Mouse (Mus musculus) MEL (cell line): ENCODE results near the gene Kcnip1. TPM values are rescaled to one million over a fixed set of nuclear protein-coding genes. Genes with fewer than 3 reads are reported as not detected.

ENCODE experiments used
- DNase-seq: peaks from one replicate; pipeline ENCODE4 v3.0.0; 2011; ENCODE audit warnings: low read depth, low spot score
- H3K27ac ChIP-seq: 2 replicates; pipeline ENCODE4 v1.5.1; 2012; ENCODE audit warnings: low read depth, mild to moderate bottlenecking, control low read depth, low read length, moderate library complexity; ENCODE audit not compliant: control insufficient read depth
- H3K27me3 ChIP-seq, 2 experiments: fragments of 150-350 bp in 1 of 2; sonication (generic) in 1 of 2; 2 replicates each; pipeline ENCODE4 v1.6.1; 2012; ENCODE audit warnings: low read length in 2 of 2, mild to moderate bottlenecking in 2 of 2, improper control_type of control experiment in 1 of 2, moderate library complexity in 1 of 2; ENCODE audit not compliant: insufficient read depth in 2 of 2, control insufficient read depth in 1 of 2
- H3K36me3 ChIP-seq, 2 experiments: 2 replicates each; pipeline ENCODE4 v1.6.1; 2012 to 2014; ENCODE audit warnings: low read length in 2 of 2, improper control_type of control experiment in 1 of 2, inconsistent platforms in 1 of 2, mild to moderate bottlenecking in 1 of 2; ENCODE audit not compliant: insufficient read depth in 2 of 2, control insufficient read depth in 1 of 2
- H3K4me1 ChIP-seq, 2 experiments: fragments of 150-350 bp in 1 of 2; sonication (generic) in 1 of 2; 2 replicates each; pipeline ENCODE4 v1.6.1; 2012; ENCODE audit warnings: low read length in 2 of 2, improper control_type of control experiment in 1 of 2, mild to moderate bottlenecking in 1 of 2; ENCODE audit not compliant: insufficient read depth in 2 of 2, control insufficient read depth in 1 of 2
- H3K4me3 ChIP-seq, 2 experiments: fragments of 150-350 bp in 1 of 2; sonication (generic) in 1 of 2; 2 replicates each; pipeline ENCODE4 v1.5.1; 2012; ENCODE audit warnings: low read depth in 2 of 2, low read length in 2 of 2, mild to moderate bottlenecking in 2 of 2, moderate library complexity in 2 of 2, control low read depth in 1 of 2, improper control_type of control experiment in 1 of 2; ENCODE audit not compliant: control insufficient read depth in 1 of 2, insufficient read depth in 1 of 2
- H3K79me2 ChIP-seq: 2 replicates; pipeline ENCODE4 v1.6.1; 2012; ENCODE audit warnings: mild to moderate bottlenecking, low read length, moderate library complexity; ENCODE audit not compliant: control insufficient read depth, poor library complexity, insufficient read depth
- H3K9ac ChIP-seq: 2 replicates; pipeline ENCODE4 v1.6.1; 2012; ENCODE audit warnings: low read depth, mild to moderate bottlenecking, control low read depth, low read length, moderate library complexity; ENCODE audit not compliant: control insufficient read depth, poor library complexity, severe bottlenecking
- H3K9me3 ChIP-seq: fragments of 150-350 bp; sonication (generic); replicated peaks from 2 replicates; pipeline ENCODE4 v1.6.1; 2012; ENCODE audit warnings: mild to moderate bottlenecking, low read length, improper control_type of control experiment, moderate library complexity; ENCODE audit not compliant: insufficient read depth
- CHD1 ChIP-seq: IDR thresholded peaks from 2 replicates; pipeline ENCODE4 v1.6.1; 2012; ENCODE audit warnings: low read depth, mild to moderate bottlenecking, inconsistent platforms, low read length, improper control_type of control experiment
- CTCF ChIP-seq, 3 experiments: IDR thresholded peaks in 2 of 3; conservative IDR thresholded peaks in 1 of 3; 2 replicates each; pipeline ENCODE4 v1.5.1; 2011 to 2012; ENCODE audit warnings: low read length in 3 of 3, low read depth in 2 of 3, mild to moderate bottlenecking in 2 of 3, improper control_type of control experiment in 1 of 3, inconsistent platforms in 1 of 3, mixed read lengths in 1 of 3, moderate library complexity in 1 of 3; ENCODE audit not compliant: control insufficient read depth in 1 of 3, insufficient read depth in 1 of 3, poor library complexity in 1 of 3, severe bottlenecking in 1 of 3
- E2F4 ChIP-seq: IDR thresholded peaks from 2 replicates; pipeline ENCODE4 v1.6.1; 2011; ENCODE audit warnings: low read depth, low read length, improper control_type of control experiment, borderline replicate concordance
- ELF1 ChIP-seq: IDR thresholded peaks from 2 replicates; pipeline ENCODE4 v1.6.1; 2014; ENCODE audit warnings: low read depth, mild to moderate bottlenecking, inconsistent platforms, low read length, improper control_type of control experiment, moderate library complexity
- EP300 ChIP-seq, 2 experiments: IDR thresholded peaks; 2 replicates each; pipeline ENCODE4 v1.6.1; 2011; ENCODE audit warnings: improper control_type of control experiment in 2 of 2, low read length in 2 of 2, low read depth in 1 of 2, mild to moderate bottlenecking in 1 of 2
- MAFK ChIP-seq: IDR thresholded peaks from 2 replicates; pipeline ENCODE4 v1.6.1; 2011; ENCODE audit warnings: low read depth, mild to moderate bottlenecking, low read length, improper control_type of control experiment, borderline replicate concordance
- MEF2A ChIP-seq: IDR thresholded peaks from 2 replicates; pipeline ENCODE4 v1.6.1; 2014; ENCODE audit warnings: low read depth, mild to moderate bottlenecking, inconsistent platforms, low read length, improper control_type of control experiment; ENCODE audit not compliant: poor library complexity, insufficient replicate concordance, severe bottlenecking; ENCODE audit errors: extremely low read depth
- MXI1 ChIP-seq: IDR thresholded peaks from 2 replicates; pipeline ENCODE4 v1.6.1; 2011; ENCODE audit warnings: mild to moderate bottlenecking, low read depth, low read length, improper control_type of control experiment
- MYC ChIP-seq: IDR thresholded peaks from 2 replicates; pipeline ENCODE4 v1.6.1; 2011; ENCODE audit warnings: low read depth, mild to moderate bottlenecking, low read length, improper control_type of control experiment, moderate library complexity
- NELFE ChIP-seq: IDR thresholded peaks from 2 replicates; pipeline ENCODE4 v1.6.1; 2011; ENCODE audit warnings: low read depth, low read length, improper control_type of control experiment
- POLR2AphosphoS5 ChIP-seq: IDR thresholded peaks from 2 replicates; pipeline ENCODE4 v1.6.1; 2012; ENCODE audit warnings: low read depth, borderline replicate concordance, mild to moderate bottlenecking, inconsistent platforms, low read length, moderate library complexity, mixed read lengths
- ZKSCAN1 ChIP-seq: IDR thresholded peaks from 2 replicates; pipeline ENCODE4 v1.6.1; 2012; ENCODE audit warnings: low read depth, mild to moderate bottlenecking, inconsistent platforms, low read length, improper control_type of control experiment, moderate library complexity
- ZNF384 ChIP-seq: IDR thresholded peaks from 2 replicates; pipeline ENCODE4 v1.6.1; 2012; ENCODE audit warnings: low read depth, mild to moderate bottlenecking, inconsistent platforms, low read length, improper control_type of control experiment
- polyA plus RNA-seq, 2 experiments: library from polyadenylated mRNA; stranded (reverse) in 1 of 2; unstranded in 1 of 2; fragments of >175 nt in 1 of 2; fragments of >200 nt in 1 of 2; gene quantifications; 2 replicates each; pipeline versions ENCODE4 v1.2.1 to v1.2.4; 2012; ENCODE audit warnings: low replicate concordance in 2 of 2, low read depth in 1 of 2; ENCODE audit not compliant: insufficient read length in 2 of 2, insufficient read depth in 1 of 2, missing spikeins in 1 of 2
- total RNA-seq: library from RNA; depleted of rRNA; stranded (reverse); fragments of 300-350 nt; gene quantifications from 2 replicates; pipeline ENCODE4 v1.2.3, GENCODE M21; 2012

The Kcnip1 gene
- total and polyA plus RNA-seq, 3 experiments, result 0.04 to 0.06 TPM; not detected in 1

DNA sequence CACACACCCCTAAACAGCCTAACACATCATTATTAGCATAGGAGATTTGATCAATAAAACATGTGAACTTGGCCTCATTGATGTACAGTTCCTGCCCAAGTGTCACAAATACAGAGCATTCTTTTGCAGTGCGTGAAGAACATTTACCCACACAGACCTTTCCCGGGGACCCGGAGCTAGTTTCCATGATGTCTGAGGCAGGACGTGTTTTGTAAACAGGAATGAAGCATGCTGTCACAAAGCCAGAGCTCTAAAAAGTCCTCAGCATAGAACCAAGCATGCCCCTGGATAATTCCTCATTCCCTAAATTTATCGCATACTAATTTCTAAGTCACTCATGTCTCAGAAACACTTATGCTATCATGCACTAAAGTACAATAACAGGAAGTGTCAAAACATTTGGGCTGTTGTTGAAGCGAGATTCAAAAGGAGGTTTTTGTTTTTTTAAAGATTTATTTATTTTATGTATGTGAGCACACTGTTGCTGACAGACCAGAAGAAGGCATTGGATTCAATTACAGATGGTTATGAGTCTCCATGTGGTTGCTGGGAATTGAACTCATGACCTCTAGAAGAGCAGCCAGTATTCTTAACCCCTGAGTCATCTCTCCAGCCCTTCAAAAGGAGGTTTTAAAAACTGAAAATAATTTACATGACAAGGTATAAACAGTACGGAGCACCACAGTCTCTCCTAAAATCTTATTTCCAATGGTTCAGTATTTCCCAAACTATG, 336.9 kb downstream of the Kcnip1 start:
- Histone ChIP-seq H3K9me3 (no peaks in the 10 kb centered on the region), H3K27ac (no peak overlapping the region), H3K4me1 (no peaks in the 10 kb centered on the region), H3K9ac (no peak overlapping the region), H3K4me3 (no peak overlapping the region), H3K36me3 (no peaks in the 10 kb centered on the region), H3K79me2 (no peaks in the 10 kb centered on the region), H3K27me3 (peaks cover 0 to 1% of the 10 kb centered on the region in 2 experiments; a peak in 1 of 4 replicates)
- DNase-seq, result no peak
- TF ChIP-seq EP300 (IDR thresholded peaks at IDR 0.05; ENCODE audit: low read depth in 1 of 2, low read length in 2 of 2), result no peak

DNA sequence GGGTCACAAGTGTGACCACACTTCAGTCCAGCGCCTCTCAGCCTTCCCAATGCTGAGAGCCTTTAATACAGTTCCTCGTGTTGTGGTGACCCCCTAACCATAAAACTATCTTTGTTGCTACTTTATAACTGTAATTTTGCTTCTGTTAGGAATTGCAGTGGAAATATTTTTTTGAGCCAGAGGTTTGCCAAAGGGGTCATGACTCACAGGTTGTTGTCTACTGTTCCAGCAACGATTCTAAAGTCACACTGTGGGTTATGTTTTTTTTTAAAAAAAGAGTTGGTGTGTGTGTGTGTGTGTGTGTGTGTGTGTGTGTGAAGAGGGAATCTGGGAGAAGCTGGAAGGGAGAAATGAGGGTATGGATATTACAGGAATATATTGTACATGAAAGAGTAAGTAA, 337.7 kb downstream of the Kcnip1 start:
- H3K9ac ChIP-seq, result no peak overlapping the region
- H3K27ac ChIP-seq, result no peak overlapping the region
- TF ChIP-seq MXI1, result no peak
- TF ChIP-seq POLR2AphosphoS5, result no peak
- no peak for TF ChIP-seq MYC
- no peak for TF ChIP-seq NELFE
- TF ChIP-seq CHD1, result no peak
- TF ChIP-seq MAFK, result no peak
- no peak for TF ChIP-seq MEF2A
- TF ChIP-seq CTCF (IDR thresholded peaks at IDR 0.05 in 2 of 3, conservative IDR thresholded peaks at IDR 0.05 in 1 of 3; ENCODE audit: control insufficient read depth in 1 of 3, insufficient read depth in 1 of 3, low read depth in 2 of 3, low read length in 3 of 3, poor library complexity in 1 of 3, severe bottlenecking in 1 of 3), result no peak
- TF ChIP-seq ZNF384, result no peak
- no peak for TF ChIP-seq E2F4
- no peak for TF ChIP-seq ELF1
- no peak for DNase-seq
- no peaks in the 10 kb centered on the region for H3K9me3 ChIP-seq
- H3K36me3 ChIP-seq, result no peaks in the 10 kb centered on the region
- no peaks in the 10 kb centered on the region for H3K4me1 ChIP-seq
- no peaks in the 10 kb centered on the region for H3K79me2 ChIP-seq
- H3K27me3 ChIP-seq, result peaks cover 0 to 1% of the 10 kb centered on the region in 2 experiments; a peak in 1 of 4 replicates
- H3K4me3 ChIP-seq, result no peak overlapping the region

DNA sequence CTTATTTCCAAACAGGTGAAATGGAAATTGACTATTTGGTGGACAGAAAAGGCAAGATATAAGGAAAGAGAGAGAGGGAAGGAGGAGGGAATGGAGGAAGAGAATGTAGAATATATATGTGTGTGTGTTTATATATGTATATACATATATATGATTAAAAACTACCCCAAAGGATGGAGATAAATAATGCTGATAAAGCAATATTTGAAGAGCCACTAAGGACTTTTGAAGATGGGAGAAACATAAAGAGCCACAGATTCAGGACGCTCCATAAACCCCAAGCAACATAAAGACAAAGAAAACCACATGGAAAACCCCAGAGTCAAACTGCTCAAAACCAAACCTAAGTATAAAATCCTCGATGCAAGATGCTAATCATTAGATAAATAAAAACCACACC, 338.5 kb downstream of the Kcnip1 start:
- peak; percentile 40; the same call in 1 of the 2 replicates for TF ChIP-seq MAFK
- TF ChIP-seq ZKSCAN1, result no peak
- no peak overlapping the region for H3K27ac ChIP-seq
- H3K4me3 ChIP-seq, result no peak overlapping the region
- no peaks in the 10 kb centered on the region for H3K9me3 ChIP-seq
- DNase-seq, result no peak
- H3K4me1 ChIP-seq, result no peaks in the 10 kb centered on the region
- H3K36me3 ChIP-seq, result no peaks in the 10 kb centered on the region
- peaks cover 0 to 1% of the 10 kb centered on the region in 2 experiments; a peak in 1 of 4 replicates for H3K27me3 ChIP-seq
- no peak overlapping the region for H3K9ac ChIP-seq
- H3K79me2 ChIP-seq, result no peaks in the 10 kb centered on the region
